Comparison of ENCODE assay signal across 26 mouse cellular contexts in genomic region chr1:175754576-175755364, GRCm38 (mm10). TPM values are rescaled to one million over a fixed set of nuclear protein-coding genes. Genes with fewer than 3 reads are reported as not detected.
A peak's percentile ranks its signal among the peaks of the same experiment; 100 is the strongest.
DNase-seq lines count a peak whose midpoint lies in the region; ATAC-seq lines count a peak whose summit lies in the region.
"Had no signal": no experiment of that assay in that cellular context is flagged by ENCODE, and none has a peak within 500 bp of the region (broad histone marks: within the 10 kb centered on the region; RNA-seq: fewer than 3 reads in every experiment).

No protein-coding gene starts in this region.

- no peak overlapping the region for H3K27ac ChIP-seq in forebrain, embryonic 15.5 days (replicated peaks)
- H3K27ac ChIP-seq in forebrain, embryonic 10.5 days = no peak overlapping the region
- no peak overlapping the region for H3K27ac ChIP-seq in midbrain, embryonic 14.5 days (replicated peaks; ENCODE audit: low read depth, low read length)
- H3K27ac ChIP-seq in midbrain, embryonic 16.5 days (ENCODE audit: low read length) = no peak overlapping the region
- H3K27ac ChIP-seq: hindbrain, embryonic 12.5 days; intestine, embryonic 15.5 days; limb, embryonic 13.5 days; liver, embryonic 12.5 days; midbrain, embryonic 10.5 days had no signal

- H3K4me3 ChIP-seq in forebrain, embryonic 15.5 days = no peak overlapping the region
- no peak overlapping the region for H3K4me3 ChIP-seq in forebrain, embryonic 10.5 days
- H3K4me3 ChIP-seq in midbrain, embryonic 14.5 days (replicated peaks; ENCODE audit: low read depth, low read length) = no peak overlapping the region
- no peak overlapping the region for H3K4me3 ChIP-seq in midbrain, embryonic 16.5 days (ENCODE audit: low read depth, low read length)
- H3K4me3 ChIP-seq: heart, embryonic 12.5 days; hindbrain, embryonic 12.5 days; intestine, embryonic 15.5 days; limb, embryonic 13.5 days; liver, embryonic 12.5 days; midbrain, embryonic 10.5 days had no signal

- ATAC-seq in forebrain, embryonic 15.5 days (replicated peaks) = peak; percentile 60; the same call in 1 of the 2 replicates
- no peak for ATAC-seq in midbrain, embryonic 14.5 days (ENCODE audit: low FRiP score, low TSS enrichment)
- ATAC-seq in midbrain, embryonic 16.5 days = no peak
- ATAC-seq in frontal cortex, adult (ENCODE audit: low TSS enrichment) = no peak; the same call in 1 of the 2 replicates
- ATAC-seq: CD4-positive, CD25-positive, alpha-beta regulatory T cell, adult 4 months; intestine, embryonic 15.5 days; liver, embryonic 12.5 days had no signal

- H3K9ac ChIP-seq in forebrain, embryonic 15.5 days (replicated peaks) = no peak overlapping the region
- no peak overlapping the region for H3K9ac ChIP-seq in midbrain, embryonic 14.5 days (replicated peaks; ENCODE audit: low read length)
- H3K9ac ChIP-seq in midbrain, embryonic 16.5 days (ENCODE audit: low read depth, low read length) = no peak overlapping the region
- H3K9ac ChIP-seq: heart, embryonic 12.5 days; hindbrain, embryonic 12.5 days; intestine, embryonic 15.5 days; limb, embryonic 13.5 days; liver, embryonic 12.5 days had no signal

- no peak overlapping the region for H3K4me2 ChIP-seq in forebrain, embryonic 15.5 days (replicated peaks)
- no peak overlapping the region for H3K4me2 ChIP-seq in midbrain, embryonic 14.5 days (ENCODE audit: low read length)
- no peak overlapping the region for H3K4me2 ChIP-seq in midbrain, embryonic 16.5 days (ENCODE audit: low read length)
- H3K4me2 ChIP-seq: heart, embryonic 12.5 days; hindbrain, embryonic 12.5 days; intestine, embryonic 15.5 days; limb, embryonic 13.5 days; liver, embryonic 12.5 days had no signal

- DNase-seq in forebrain, embryonic 10.5 days (ENCODE audit: extremely low spot score, low spot score) = no peak
- DNase-seq in midbrain, embryonic 14.5 days = peak; percentile 11
- peak; percentile 12 to 43 for DNase-seq in thymus, adult 18-20 months
- DNase-seq in thymus, postnatal 36 days = peak; percentile 32 to 53
- DNase-seq in kidney, adult 8-10 months = no peak
- DNase-seq: adrenal gland, postnatal 36 days; cerebellum, adult 11 months; cerebellum, adult 9-11 months; heart, postnatal 10 days; kidney, postnatal 4 days; lung, adult 18-20 months; lung, postnatal 10 days; right cerebral cortex, adult 18-20 months had no signal

- WGBS in forebrain, embryonic 15.5 days = 71% methylated on average over 10 of the region's 10 CpGs
- WGBS in forebrain, embryonic 10.5 days = 81% methylated on average over 10 of the region's 10 CpGs
- 78% methylated on average over 10 of the region's 10 CpGs for WGBS in midbrain, embryonic 14.5 days
- WGBS in midbrain, embryonic 16.5 days = 72% methylated on average over 10 of the region's 10 CpGs

- no peaks in the 10 kb centered on the region for H3K27me3 ChIP-seq in forebrain, embryonic 15.5 days
- no peaks in the 10 kb centered on the region for H3K27me3 ChIP-seq in forebrain, embryonic 10.5 days (ENCODE audit: poor library complexity, severe bottlenecking)
- H3K27me3 ChIP-seq in midbrain, embryonic 14.5 days (ENCODE audit: control insufficient read depth, insufficient read depth, low read length) = no peaks in the 10 kb centered on the region
- no peaks in the 10 kb centered on the region for H3K27me3 ChIP-seq in midbrain, embryonic 16.5 days (ENCODE audit: control insufficient read depth, insufficient read depth, low read depth, low read length)
- H3K27me3 ChIP-seq: heart, embryonic 12.5 days; hindbrain, embryonic 12.5 days; intestine, embryonic 15.5 days; limb, embryonic 13.5 days; liver, embryonic 12.5 days had no signal

- H3K9me3 ChIP-seq in forebrain, embryonic 15.5 days = no peaks in the 10 kb centered on the region
- no peaks in the 10 kb centered on the region for H3K9me3 ChIP-seq in forebrain, embryonic 10.5 days
- H3K9me3 ChIP-seq in midbrain, embryonic 14.5 days (ENCODE audit: control insufficient read depth, low read length) = no peaks in the 10 kb centered on the region
- H3K9me3 ChIP-seq in midbrain, embryonic 16.5 days (replicated peaks; ENCODE audit: control insufficient read depth, low read length, poor library complexity, severe bottlenecking) = no peaks in the 10 kb centered on the region
- H3K9me3 ChIP-seq: heart, embryonic 12.5 days; hindbrain, embryonic 12.5 days; intestine, embryonic 15.5 days; limb, embryonic 13.5 days; liver, embryonic 12.5 days; midbrain, embryonic 10.5 days had no signal

- no peaks in the 10 kb centered on the region for H3K4me1 ChIP-seq in forebrain, embryonic 15.5 days
- no peaks in the 10 kb centered on the region for H3K4me1 ChIP-seq in forebrain, embryonic 10.5 days
- no peaks in the 10 kb centered on the region for H3K4me1 ChIP-seq in midbrain, embryonic 14.5 days (ENCODE audit: control insufficient read depth, insufficient read depth, low read length)
- H3K4me1 ChIP-seq in midbrain, embryonic 16.5 days (ENCODE audit: control insufficient read depth, insufficient read depth, low read length) = no peaks in the 10 kb centered on the region
- H3K4me1 ChIP-seq: heart, embryonic 12.5 days; intestine, embryonic 15.5 days; limb, embryonic 13.5 days; liver, embryonic 12.5 days; midbrain, embryonic 10.5 days had no signal

- H3K36me3 ChIP-seq in forebrain, embryonic 15.5 days = no peaks in the 10 kb centered on the region
- no peaks in the 10 kb centered on the region for H3K36me3 ChIP-seq in forebrain, embryonic 10.5 days (replicated peaks)
- no peaks in the 10 kb centered on the region for H3K36me3 ChIP-seq in midbrain, embryonic 14.5 days (ENCODE audit: control insufficient read depth, insufficient read depth, low read length)
- no peaks in the 10 kb centered on the region for H3K36me3 ChIP-seq in midbrain, embryonic 16.5 days (ENCODE audit: control insufficient read depth, insufficient read depth, low read length)
- H3K36me3 ChIP-seq: heart, embryonic 12.5 days; hindbrain, embryonic 12.5 days; intestine, embryonic 15.5 days; limb, embryonic 13.5 days; liver, embryonic 12.5 days; midbrain, embryonic 10.5 days had no signal

RNA-seq across cellular contexts. Expression of gene Wdr64, which starts 56.4 kb away (rescaled TPM):
- not detected in 2 replicates for polyA plus RNA-seq in forebrain, embryonic 15.5 days (2015; fragmentation: Nextera tagmentation; extraction: Ambion mirVana)
- polyA plus RNA-seq in forebrain, embryonic 10.5 days (2016; fragmentation: Nextera tagmentation; extraction: Ambion mirVana) = not detected in 2 replicates
- not detected in 2 replicates for polyA plus RNA-seq in midbrain, embryonic 14.5 days (2014; fragmentation: Nextera tagmentation; extraction: Ambion mirVana)
- not detected in 2 replicates for polyA plus RNA-seq in midbrain, embryonic 16.5 days (2015; fragmentation: Nextera tagmentation; extraction: Ambion mirVana)
- polyA plus RNA-seq: CD4-positive, CD25-positive, alpha-beta regulatory T cell, adult 4 months; embryonic facial prominence, embryonic 11.5 days; heart, embryonic 12.5 days; hindbrain, embryonic 12.5 days; intestine, embryonic 15.5 days; kidney, embryonic 14.5 days; limb, embryonic 13.5 days; liver, embryonic 12.5 days; midbrain, embryonic 10.5 days; stomach, embryonic 16.5 days had no signal

Comparison
In these comparisons a context has a peak if more than half of its experiments do, and no peak if none do; other contexts are left out.
1. DNase-seq: peak in midbrain, embryonic 14.5 days (single experiment), thymus, adult 18-20 months (2 of 2) and thymus, postnatal 36 days (2 of 2); none in forebrain, embryonic 10.5 days (single experiment) and kidney, adult 8-10 months (0 of 2).